Mouse (Mus musculus): Measurements from ENCODE around the gene Grik1.

Gene Grik1

GRCm38 (mm10) chr16:87901189-87901588 lies 388.9 kb downstream of the Grik1 start:
- no peak for DNase-seq (ENCODE audit: low read depth in 1 of 2, low spot score in 2 of 2)

- no peak for DNase-seq (ENCODE audit: low read depth in 1 of 2, low spot score in 2 of 2)
Measured at GRCm38 (mm10) chr16:87875927-87876326, 414.1 kb downstream of the Grik1 start.

- no peak for DNase-seq (ENCODE audit: low read depth in 1 of 2, low spot score in 2 of 2)
Measured at GRCm38 (mm10) chr16:87864526-87864925, 425.5 kb downstream of the Grik1 start.

GRCm38 (mm10) chr16:87861722-87862121 lies 428.3 kb downstream of the Grik1 start:
- DNase-seq (ENCODE audit: low read depth in 1 of 2, low spot score in 2 of 2) = no peak

- no peak for DNase-seq (ENCODE audit: low read depth in 1 of 2, low spot score in 2 of 2)
Measured at GRCm38 (mm10) chr16:87853451-87854085, 436.5 kb downstream of the Grik1 start.

GRCm38 (mm10) chr16:87851550-87851949 lies 438.5 kb downstream of the Grik1 start:
- DNase-seq (ENCODE audit: low read depth in 1 of 2, low spot score in 2 of 2) = no peak

- no peak for DNase-seq (ENCODE audit: low read depth in 1 of 2, low spot score in 2 of 2)
Measured at GRCm38 (mm10) chr16:87848799-87849198, 441.3 kb downstream of the Grik1 start.

All from monocyte, adult 2 months (primary cell).